Mouse (Mus musculus) cerebellum, adult (tissue): ENCODE data around the gene Rnf10.
A peak's percentile ranks its signal among the peaks of the same experiment; 100 is the strongest.
"Not testable (repeated sequence)": the region's sequence is repeated elsewhere in the genome, so short reads cannot be mapped to it uniquely, and the experiment has no call there.

Source experiments
- ATAC-seq: cut with Nextera tagmentation; 2 replicates; pipeline ENCODE4 v1.9.2; 2017; ENCODE audit warnings: mild to moderate bottlenecking, moderate library complexity, mixed read lengths; ENCODE audit not compliant: insufficient number of reproducible peaks, low FRiP score, low TSS enrichment

Gene Rnf10

GRCm38 (mm10) chr5:115272812-115273548 lies at the start of gene Rnf10:
Rnf10 (minus strand) TSS chr5:115272898.
- ATAC-seq = peak; percentile 87

DNA sequence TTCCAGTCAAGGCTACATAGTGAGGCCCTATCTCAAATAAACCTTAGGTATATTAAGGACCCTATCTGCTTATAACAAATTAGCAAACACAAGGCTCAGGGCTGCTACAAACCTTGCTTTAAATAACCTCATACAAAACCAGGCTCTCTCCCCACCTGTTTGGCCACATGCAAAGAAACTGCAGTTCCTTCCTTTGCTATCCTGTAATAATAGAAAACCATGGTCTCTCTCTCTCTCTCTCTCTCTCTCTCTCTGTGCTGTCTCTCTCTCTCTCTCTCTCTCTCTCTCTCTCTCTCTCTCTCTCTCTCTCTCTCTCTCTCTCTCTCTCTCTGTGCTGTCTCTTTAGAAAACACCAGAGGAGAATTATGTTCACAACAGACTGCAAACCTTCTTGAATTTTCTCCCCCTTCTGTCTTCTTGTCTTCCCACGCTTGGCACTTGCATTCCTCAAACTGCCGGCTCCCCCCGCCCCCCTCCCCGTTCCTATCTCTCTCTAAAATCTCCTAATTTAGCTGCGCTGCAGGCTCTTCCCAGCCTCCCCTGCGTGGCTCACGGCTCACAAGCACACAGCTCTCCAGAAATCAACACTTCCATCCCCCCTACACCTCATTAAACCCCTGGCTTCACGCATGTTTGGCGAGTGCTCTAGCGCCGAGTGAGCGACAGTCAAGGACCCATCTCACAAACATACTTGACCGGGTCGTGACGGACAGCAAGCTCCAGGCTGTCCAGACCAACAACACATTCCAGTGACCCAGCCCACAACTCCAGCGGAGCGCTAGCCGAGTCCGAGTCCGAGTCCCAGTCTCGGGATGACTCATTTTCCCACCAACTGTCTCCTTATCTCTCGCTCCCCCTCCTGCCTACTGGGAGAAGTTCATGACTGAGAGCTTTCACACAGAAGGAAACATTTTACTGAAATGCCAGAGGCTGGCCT lies 46.6 kb upstream of the Rnf10 start:
- peak; percentile 74; the same call in 1 of the 2 replicates for ATAC-seq

DNA sequence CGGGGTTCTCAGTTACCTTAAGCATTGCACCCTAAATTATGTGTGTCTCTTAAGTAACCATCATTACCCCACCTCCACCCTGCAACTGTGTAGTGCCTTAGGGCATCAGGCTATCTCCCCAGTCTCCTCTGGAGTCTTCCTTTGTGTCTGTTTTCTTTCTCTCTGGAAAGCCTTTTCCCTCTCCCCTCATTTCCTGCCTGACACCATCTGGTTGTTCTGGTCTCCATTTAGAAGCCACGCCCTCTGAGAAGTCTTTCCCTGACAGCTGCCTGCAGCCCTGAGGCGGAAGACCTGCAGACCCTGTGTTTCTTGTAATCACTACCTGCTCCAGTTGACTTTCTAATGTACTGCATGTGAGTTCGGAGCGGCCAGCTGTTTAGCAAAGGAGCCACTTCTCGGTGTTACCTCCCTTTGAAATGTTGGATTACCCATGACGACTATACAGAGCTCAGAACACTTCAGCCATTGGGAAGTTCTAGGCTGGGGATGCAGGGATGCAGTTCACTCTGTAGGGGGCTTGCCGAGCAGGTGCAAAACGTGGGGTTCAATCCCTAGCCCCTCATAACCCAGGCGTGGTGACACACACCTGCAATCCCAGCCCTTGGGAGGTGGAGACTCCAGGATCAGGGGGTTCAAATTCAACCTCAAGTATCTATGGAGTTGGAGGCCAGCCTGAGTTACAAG lies 45.1 kb upstream of the Rnf10 start:
- ATAC-seq = no peak

- no peak for ATAC-seq
These were observed 44.4 kb upstream of the Rnf10 start for GRCm38 (mm10) chr5:115316968-115317644.

GRCm38 (mm10) chr5:115313668-115313943 lies 40.9 kb upstream of the Rnf10 start:
- ATAC-seq = no peak

DNA sequence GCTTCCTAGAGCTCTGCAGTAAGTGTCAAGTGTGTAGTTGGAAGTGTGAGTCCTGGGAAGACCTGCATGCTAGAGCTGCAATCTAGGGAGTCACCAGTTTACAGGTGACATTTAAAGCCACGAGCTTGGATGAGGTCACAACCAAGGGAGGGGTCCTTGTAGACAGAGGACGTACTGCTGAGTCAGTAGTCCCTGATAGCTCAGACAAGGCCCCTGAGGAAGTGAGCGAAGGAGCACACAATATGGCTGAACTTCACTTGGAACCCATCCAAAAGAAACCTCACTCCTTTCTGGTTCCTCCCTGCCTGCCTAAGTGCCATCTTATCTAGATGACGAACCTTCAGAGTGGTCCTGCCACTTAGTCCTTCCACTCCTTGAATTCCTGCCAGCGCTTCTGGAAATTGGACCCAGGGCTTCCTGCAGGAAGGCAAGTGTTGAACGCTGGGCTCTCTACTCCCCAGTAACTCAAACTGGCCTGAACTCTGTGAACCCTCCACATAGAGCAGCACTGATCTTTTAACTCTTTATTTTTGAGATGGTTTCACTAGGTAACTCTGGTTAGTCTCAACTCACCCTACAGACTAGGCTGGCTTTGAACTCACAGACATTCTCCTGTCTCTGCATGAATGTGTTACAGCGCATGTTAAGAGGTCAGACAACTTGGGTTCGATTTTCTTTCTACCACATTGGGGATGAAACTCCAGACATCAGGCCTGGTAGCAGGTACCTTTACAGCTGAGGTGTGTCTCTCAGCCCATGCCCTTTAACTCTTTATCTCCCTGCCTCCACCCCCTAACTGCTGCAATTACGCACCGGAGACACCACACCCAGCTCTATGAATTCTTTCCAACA lies 40.3 kb upstream of the Rnf10 start:
- ATAC-seq = no peak

DNA sequence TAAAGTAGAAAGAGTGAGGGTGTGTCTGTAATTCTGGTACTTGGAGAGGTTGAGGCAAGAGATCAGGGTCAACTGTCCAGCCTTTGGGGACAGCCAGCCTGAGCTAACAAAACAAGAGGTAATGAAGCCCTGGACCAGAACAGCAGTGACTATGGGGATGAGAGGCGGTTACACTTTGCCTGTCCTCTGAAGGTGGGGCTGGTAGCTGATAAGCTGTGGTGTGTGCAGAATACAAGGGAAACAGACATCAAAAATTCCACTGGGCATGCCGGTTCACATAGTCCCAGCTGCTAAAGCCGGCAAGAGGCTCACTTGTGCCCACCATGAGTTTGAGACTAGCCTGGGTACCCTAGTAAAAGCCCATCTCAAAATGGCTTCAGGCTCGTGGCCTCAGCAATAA lies 39.7 kb upstream of the Rnf10 start:
- ATAC-seq = no peak

DNA sequence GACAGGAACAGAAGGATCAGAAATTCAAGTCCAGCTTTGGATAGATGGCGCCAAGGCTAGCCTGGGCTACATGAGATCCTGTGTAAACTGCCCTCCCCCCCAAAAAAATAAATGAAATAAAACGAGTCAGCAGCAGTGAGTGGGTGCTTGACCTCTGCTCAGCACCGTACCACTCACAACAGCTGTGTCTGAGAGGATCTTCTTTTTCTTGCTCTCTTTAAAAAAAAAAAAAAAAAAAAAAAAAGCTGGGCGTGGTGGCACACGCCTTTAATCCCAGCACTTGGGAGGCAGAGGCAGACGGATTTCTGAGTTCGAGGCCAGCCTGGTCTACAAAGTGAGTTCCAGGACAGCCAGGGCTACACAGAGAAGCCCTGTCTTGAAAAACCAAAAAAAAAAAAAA lies 29.5 kb upstream of the Rnf10 start:
- ATAC-seq = not testable (repeated sequence)

GRCm38 (mm10) chr5:115301615-115302014 lies 28.9 kb upstream of the Rnf10 start:
- no peak for ATAC-seq

DNA sequence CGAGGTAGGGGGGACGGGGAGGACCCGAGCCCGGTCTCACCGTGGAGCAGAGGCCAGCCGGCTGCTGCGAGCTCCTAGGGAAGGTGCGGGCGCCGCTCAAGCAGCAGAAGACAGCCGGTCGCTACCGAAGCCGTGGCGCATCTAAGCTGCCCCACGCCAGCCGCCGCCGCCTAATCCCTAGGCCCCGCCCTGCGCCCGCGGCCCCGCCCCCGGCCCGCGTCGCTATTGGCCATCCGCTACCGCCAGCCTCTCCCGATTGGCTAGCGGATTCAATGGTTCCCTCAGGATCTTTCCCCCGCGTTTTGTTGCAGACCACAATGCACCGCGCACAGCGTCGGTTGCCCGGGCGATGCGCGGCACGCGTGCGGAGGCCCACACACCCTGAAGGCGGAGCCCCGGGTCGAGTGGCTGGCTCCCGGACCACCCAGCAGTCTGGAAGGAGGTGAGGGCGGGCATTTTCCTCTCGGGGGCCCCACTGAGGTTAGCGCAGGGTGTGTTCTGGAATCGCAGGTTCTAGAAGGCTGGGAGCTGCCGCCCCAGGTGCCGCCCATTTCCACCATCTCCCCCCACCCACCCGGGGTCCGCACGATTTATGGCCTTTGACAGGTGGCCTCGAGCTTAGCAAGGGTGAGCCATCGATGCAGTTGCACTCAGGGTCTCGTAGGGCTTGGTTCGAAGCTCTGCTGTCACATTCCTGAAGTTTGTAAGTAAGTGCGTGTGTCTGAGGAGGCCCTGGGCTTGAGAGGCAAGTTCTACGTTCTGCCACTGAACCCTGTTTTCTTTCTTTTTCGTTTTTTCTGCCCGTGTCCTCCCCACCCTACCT lies 28.3 kb upstream of the Rnf10 start, which contains the start of gene Dynll1:
Dynll1 (minus strand) TSS at position 208 of the 823 bp plus-strand sequence.
- ATAC-seq = peak; percentile 88

GRCm38 (mm10) chr5:115300035-115300744 lies 27.5 kb upstream of the Rnf10 start:
- peak; percentile 61; the same call in 1 of the 2 replicates for ATAC-seq

DNA sequence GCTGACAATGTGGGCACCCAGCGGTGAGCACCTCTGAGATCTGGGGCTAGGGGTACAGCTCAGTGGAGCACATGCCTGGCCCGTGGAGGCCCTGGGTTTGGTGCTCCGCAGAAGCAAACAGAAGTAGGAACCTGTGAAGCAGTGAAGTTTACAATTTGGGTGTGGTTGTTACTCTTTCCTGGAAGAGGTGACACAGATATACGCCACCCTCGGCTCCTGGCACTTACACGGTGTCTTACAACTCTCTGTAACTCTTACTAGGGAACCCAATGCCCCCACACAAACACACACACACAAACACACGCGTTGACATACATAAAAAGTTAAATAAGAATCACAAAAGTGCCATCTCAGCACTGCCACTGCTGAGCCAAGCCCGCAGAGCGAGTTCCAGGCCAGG lies 23.6 kb upstream of the Rnf10 start:
- ATAC-seq = no peak

GRCm38 (mm10) chr5:115294173-115294572 lies 21.5 kb upstream of the Rnf10 start:
- ATAC-seq = no peak

GRCm38 (mm10) chr5:115284735-115285134 lies 12.0 kb upstream of the Rnf10 start:
- ATAC-seq = no peak

- no peak for ATAC-seq
These were observed 7.5 kb upstream of the Rnf10 start for GRCm38 (mm10) chr5:115280050-115280687.

- ATAC-seq = peak; percentile 49; the same call in 1 of the 2 replicates
These were observed 6.7 kb upstream of the Rnf10 start, which contains the start of gene Coq5 for GRCm38 (mm10) chr5:115279226-115280049. Coq5 (plus strand) TSS chr5:115279666.

DNA sequence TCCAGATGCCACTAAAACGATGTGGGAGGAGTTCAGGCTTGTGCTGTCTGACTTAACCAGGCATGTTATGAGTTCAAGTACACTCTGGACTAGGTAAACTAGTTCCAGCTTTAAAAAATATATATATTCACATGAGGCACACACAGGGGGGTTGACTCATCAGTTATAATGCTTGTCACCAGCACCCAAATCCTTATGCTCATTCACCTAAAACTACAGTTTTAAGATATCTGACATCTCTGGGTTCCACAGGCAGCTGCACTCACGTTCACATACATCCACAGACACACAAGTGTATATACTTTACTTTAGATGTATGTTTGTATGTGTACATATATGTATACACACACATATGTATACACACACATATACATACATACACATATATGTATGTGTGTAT lies 6.1 kb upstream of the Rnf10 start:
- no peak for ATAC-seq
